Mouse (Mus musculus) layer of hippocampus, adult 9-11 months (tissue): ENCODE measurements around the gene Gm3594.
"Not testable (repeated sequence)": the region's sequence is repeated elsewhere in the genome, so short reads cannot be mapped to it uniquely, and the experiment has no call there.

Experiments used
- DNase-seq: peaks from one replicate; pipeline ENCODE4 v3.0.0; 2022

Gm3594 gene

GRCm38 (mm10) chr14:6444511-6444910 is at the start of gene Gm3594:
Gm3594 (minus strand) TSS chr14:6444611.
- DNase-seq, result not testable (repeated sequence)

GRCm38 (mm10) chr14:6486331-6486730 is 41.9 kb upstream of the Gm3594 start:
- DNase-seq, result not testable (repeated sequence)

- DNase-seq, result not testable (repeated sequence)
Observed at GRCm38 (mm10) chr14:6485541-6485940, 41.1 kb upstream of the Gm3594 start.

- DNase-seq, result not testable (repeated sequence)
Observed at GRCm38 (mm10) chr14:6482126-6482525, 37.7 kb upstream of the Gm3594 start.

GRCm38 (mm10) chr14:6471856-6472255 is 27.4 kb upstream of the Gm3594 start:
- DNase-seq, result not testable (repeated sequence)

- DNase-seq, result peak; percentile 3
Observed at GRCm38 (mm10) chr14:6440774-6441173, 3.6 kb downstream of the Gm3594 start.

GRCm38 (mm10) chr14:6440206-6440605 is 4.2 kb downstream of the Gm3594 start:
- DNase-seq, result peak; percentile 2

- peak; percentile 7 for DNase-seq
Observed at GRCm38 (mm10) chr14:6426766-6427165, 17.6 kb downstream of the Gm3594 start.

- DNase-seq, result peak; percentile 6
Observed at GRCm38 (mm10) chr14:6426353-6426752, 18.1 kb downstream of the Gm3594 start.

- not testable (repeated sequence) for DNase-seq
Observed at GRCm38 (mm10) chr14:6412382-6412781, 32.0 kb downstream of the Gm3594 start, which contains the start of gene Gm3591. Gm3591 (minus strand) TSS chr14:6412482.

- DNase-seq, result not testable (repeated sequence)
Observed at GRCm38 (mm10) chr14:6390219-6390618, 54.2 kb downstream of the Gm3594 start, which contains the start of gene Gm16440. Gm16440 (minus strand) TSS chr14:6390319.
